Mouse (Mus musculus): ENCODE measurements at regions not wholly inside any gene's neighbourhood (a gene's known extent, or its start where the extent isn't known, plus 50 kb on each side); places are given as distances from the start of the nearest gene placed in this dataset.

- WGBS: 57% methylated on average over 5 of the region's 5 CpGs
These were observed 55.4 kb downstream of the Pja1 start for GRCm38 (mm10) chrX:99415701-99416100.

GRCm38 (mm10) chrX:99410942-99411341, 60.1 kb downstream of the Pja1 start:
- WGBS: 77% methylated on average over 3 of the region's 3 CpGs
- H3K4me1 ChIP-seq (ENCODE audit: control insufficient read depth, insufficient read depth, low read length): no peaks in the 10 kb centered on the region
- H3K27ac ChIP-seq (ENCODE audit: low read length): no peak overlapping the region
- H3K36me3 ChIP-seq (ENCODE audit: control insufficient read depth, insufficient read depth, low read length): no peaks in the 10 kb centered on the region
- no peak overlapping the region for H3K4me3 ChIP-seq (ENCODE audit: low read depth, low read length)
- no peaks in the 10 kb centered on the region for H3K27me3 ChIP-seq (ENCODE audit: control insufficient read depth, insufficient read depth, low read length)
- H3K9ac ChIP-seq (replicated peaks; ENCODE audit: low read depth, low read length): no peak overlapping the region
- no peaks in the 10 kb centered on the region for H3K9me3 ChIP-seq (ENCODE audit: control insufficient read depth, low read depth, low read length)
- ATAC-seq (ENCODE audit: insufficient number of reproducible peaks, insufficient read depth, low FRiP score, low read depth): no peak
- H3K4me2 ChIP-seq (replicated peaks; ENCODE audit: low read depth, low read length): no peak overlapping the region

More at GRCm38 (mm10) chrX:99415701-99416100, 55.4 kb downstream of the Pja1 start:
- Histone ChIP-seq H3K4me1 (ENCODE audit: control insufficient read depth, insufficient read depth, low read length) (no peaks in the 10 kb centered on the region), H3K9me3 (ENCODE audit: control insufficient read depth, low read depth, low read length) (no peaks in the 10 kb centered on the region), H3K4me2 (replicated peaks; ENCODE audit: low read depth, low read length) (no peak overlapping the region), H3K9ac (replicated peaks; ENCODE audit: low read depth, low read length) (no peak overlapping the region), H3K36me3 (ENCODE audit: control insufficient read depth, insufficient read depth, low read length) (no peaks in the 10 kb centered on the region), H3K4me3 (ENCODE audit: low read depth, low read length) (no peak overlapping the region), H3K27me3 (ENCODE audit: control insufficient read depth, insufficient read depth, low read length) (no peaks in the 10 kb centered on the region; the same call in 1 of the 2 replicates), H3K27ac (ENCODE audit: low read length) (no peak overlapping the region)
- ATAC-seq (ENCODE audit: insufficient number of reproducible peaks, insufficient read depth, low FRiP score, low read depth): no peak

GRCm38 (mm10) chrX:99409858-99410257, 61.2 kb downstream of the Pja1 start:
- WGBS: 57% methylated on average over 10 of the region's 10 CpGs
- no peaks in the 10 kb centered on the region for H3K36me3 ChIP-seq (ENCODE audit: control insufficient read depth, insufficient read depth, low read length)
- no peak overlapping the region for H3K4me2 ChIP-seq (replicated peaks; ENCODE audit: low read depth, low read length)
- no peak overlapping the region for H3K9ac ChIP-seq (replicated peaks; ENCODE audit: low read depth, low read length)
- ATAC-seq (ENCODE audit: insufficient number of reproducible peaks, insufficient read depth, low FRiP score, low read depth): no peak
- no peaks in the 10 kb centered on the region for H3K9me3 ChIP-seq (ENCODE audit: control insufficient read depth, low read depth, low read length)
- H3K27ac ChIP-seq (ENCODE audit: low read length): no peak overlapping the region
- H3K4me3 ChIP-seq (ENCODE audit: low read depth, low read length): no peak overlapping the region
- H3K4me1 ChIP-seq (ENCODE audit: control insufficient read depth, insufficient read depth, low read length): no peaks in the 10 kb centered on the region
- no peaks in the 10 kb centered on the region for H3K27me3 ChIP-seq (ENCODE audit: control insufficient read depth, insufficient read depth, low read length)

- WGBS: 65% methylated on average over 5 of the region's 5 CpGs
- no peaks in the 10 kb centered on the region for H3K27me3 ChIP-seq (ENCODE audit: control insufficient read depth, insufficient read depth, low read length)
- H3K9me3 ChIP-seq (ENCODE audit: control insufficient read depth, low read depth, low read length): no peaks in the 10 kb centered on the region
- ATAC-seq (ENCODE audit: insufficient number of reproducible peaks, insufficient read depth, low FRiP score, low read depth): no peak
- no peaks in the 10 kb centered on the region for H3K36me3 ChIP-seq (ENCODE audit: control insufficient read depth, insufficient read depth, low read length)
- H3K9ac ChIP-seq (replicated peaks; ENCODE audit: low read depth, low read length): no peak overlapping the region
- no peaks in the 10 kb centered on the region for H3K4me1 ChIP-seq (ENCODE audit: control insufficient read depth, insufficient read depth, low read length)
- no peak overlapping the region for H3K4me2 ChIP-seq (replicated peaks; ENCODE audit: low read depth, low read length)
- no peak overlapping the region for H3K4me3 ChIP-seq (ENCODE audit: low read depth, low read length)
- H3K27ac ChIP-seq (ENCODE audit: low read length): peak overlapping the region; percentile 21; the same call in 1 of the 2 replicates
These were observed 61.7 kb downstream of the Pja1 start for GRCm38 (mm10) chrX:99409331-99409730.

- no peak for ATAC-seq (ENCODE audit: insufficient number of reproducible peaks, insufficient read depth, low FRiP score, low read depth)
- H3K9ac ChIP-seq (replicated peaks; ENCODE audit: low read depth, low read length): no peak overlapping the region
- no peak overlapping the region for H3K4me3 ChIP-seq (ENCODE audit: low read depth, low read length)
- no peak overlapping the region for H3K4me2 ChIP-seq (replicated peaks; ENCODE audit: low read depth, low read length)
- no peaks in the 10 kb centered on the region for H3K27me3 ChIP-seq (ENCODE audit: control insufficient read depth, insufficient read depth, low read length)
- WGBS: 49% methylated on average over 6 of the region's 6 CpGs
- no peak overlapping the region for H3K27ac ChIP-seq (ENCODE audit: low read length)
- H3K4me1 ChIP-seq (ENCODE audit: control insufficient read depth, insufficient read depth, low read length): no peaks in the 10 kb centered on the region
- no peaks in the 10 kb centered on the region for H3K9me3 ChIP-seq (ENCODE audit: control insufficient read depth, low read depth, low read length)
- no peaks in the 10 kb centered on the region for H3K36me3 ChIP-seq (ENCODE audit: control insufficient read depth, insufficient read depth, low read length)
These were observed 62.3 kb downstream of the Pja1 start for GRCm38 (mm10) chrX:99408804-99409203.

- Histone ChIP-seq H3K9me3 (ENCODE audit: control insufficient read depth, low read depth, low read length) (no peaks in the 10 kb centered on the region), H3K27ac (ENCODE audit: low read length) (no peak overlapping the region), H3K4me2 (replicated peaks; ENCODE audit: low read depth, low read length) (no peak overlapping the region), H3K27me3 (ENCODE audit: control insufficient read depth, insufficient read depth, low read length) (no peaks in the 10 kb centered on the region), H3K4me1 (ENCODE audit: control insufficient read depth, insufficient read depth, low read length) (no peaks in the 10 kb centered on the region), H3K4me3 (ENCODE audit: low read depth, low read length) (no peak overlapping the region), H3K36me3 (ENCODE audit: control insufficient read depth, insufficient read depth, low read length) (no peaks in the 10 kb centered on the region), H3K9ac (replicated peaks; ENCODE audit: low read depth, low read length) (no peak overlapping the region)
- 50% methylated on average over 8 of the region's 8 CpGs for WGBS
- ATAC-seq (ENCODE audit: insufficient number of reproducible peaks, insufficient read depth, low FRiP score, low read depth): no peak
These were observed 65.2 kb downstream of the Pja1 start for GRCm38 (mm10) chrX:99405843-99406242.

GRCm38 (mm10) chrX:99403521-99404149, 67.4 kb downstream of the Pja1 start:
- H3K4me3 ChIP-seq (ENCODE audit: low read depth, low read length): no peak overlapping the region
- H3K27me3 ChIP-seq (ENCODE audit: control insufficient read depth, insufficient read depth, low read length): no peaks in the 10 kb centered on the region
- H3K9ac ChIP-seq (replicated peaks; ENCODE audit: low read depth, low read length): no peak overlapping the region
- no peak overlapping the region; the same call in 1 of the 2 replicates for H3K27ac ChIP-seq (ENCODE audit: low read length)
- H3K36me3 ChIP-seq (ENCODE audit: control insufficient read depth, insufficient read depth, low read length): no peaks in the 10 kb centered on the region
- no peaks in the 10 kb centered on the region for H3K9me3 ChIP-seq (ENCODE audit: control insufficient read depth, low read depth, low read length)
- no peak for ATAC-seq (ENCODE audit: insufficient number of reproducible peaks, insufficient read depth, low FRiP score, low read depth)
- no peak overlapping the region for H3K4me2 ChIP-seq (replicated peaks; ENCODE audit: low read depth, low read length)
- no peaks in the 10 kb centered on the region for H3K4me1 ChIP-seq (ENCODE audit: control insufficient read depth, insufficient read depth, low read length)
- 64% methylated on average over 6 of the region's 6 CpGs for WGBS

GRCm38 (mm10) chrX:99402841-99403520, 68.1 kb downstream of the Pja1 start:
- H3K4me1 ChIP-seq (ENCODE audit: control insufficient read depth, insufficient read depth, low read length): no peaks in the 10 kb centered on the region
- WGBS: 60% methylated on average over 9 of the region's 9 CpGs
- no peak overlapping the region for H3K4me2 ChIP-seq (replicated peaks; ENCODE audit: low read depth, low read length)
- H3K9me3 ChIP-seq (ENCODE audit: control insufficient read depth, low read depth, low read length): no peaks in the 10 kb centered on the region
- H3K4me3 ChIP-seq (ENCODE audit: low read depth, low read length): no peak overlapping the region
- no peaks in the 10 kb centered on the region for H3K27me3 ChIP-seq (ENCODE audit: control insufficient read depth, insufficient read depth, low read length)
- no peak overlapping the region for H3K9ac ChIP-seq (replicated peaks; ENCODE audit: low read depth, low read length)
- no peaks in the 10 kb centered on the region for H3K36me3 ChIP-seq (ENCODE audit: control insufficient read depth, insufficient read depth, low read length)
- ATAC-seq (ENCODE audit: insufficient number of reproducible peaks, insufficient read depth, low FRiP score, low read depth): no peak
- H3K27ac ChIP-seq (ENCODE audit: low read length): no peak overlapping the region

All from stomach, embryonic 14.5 days (tissue).